Mouse (Mus musculus): ENCODE measurements around the gene Prelid1.

The Prelid1 gene

GRCm38 (mm10) chr13:55319931-55320533 is at the start of gene Prelid1:
Gene Prelid1 (plus strand): TSS chr13:55320500.
- DNase-seq = no peak

GRCm38 (mm10) chr13:55277203-55277602 is 43.1 kb upstream of the Prelid1 start:
- DNase-seq = no peak

DNA sequence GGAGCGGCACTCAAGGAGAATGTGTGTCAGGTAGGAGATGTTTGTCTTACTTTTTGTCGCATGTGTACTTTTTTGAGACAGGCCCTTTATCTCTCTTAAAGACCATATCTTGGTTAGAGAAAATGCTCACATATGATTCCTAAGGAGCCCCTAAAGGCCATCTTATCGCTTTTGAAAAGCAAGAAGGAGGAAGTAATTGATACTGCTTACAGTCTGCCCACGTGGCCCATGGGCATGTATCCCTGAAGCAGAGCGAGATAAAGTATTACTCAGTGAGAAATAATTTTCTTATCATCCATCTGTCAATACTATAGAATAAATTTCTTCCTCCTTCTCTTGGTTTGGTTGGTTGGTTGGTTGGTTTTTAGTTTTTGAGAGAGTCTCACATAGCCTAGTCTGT is 42.7 kb upstream of the Prelid1 start:
- no peak for DNase-seq

- DNase-seq = no peak
These were observed 31.4 kb upstream of the Prelid1 start for GRCm38 (mm10) chr13:55288854-55289253.

DNA sequence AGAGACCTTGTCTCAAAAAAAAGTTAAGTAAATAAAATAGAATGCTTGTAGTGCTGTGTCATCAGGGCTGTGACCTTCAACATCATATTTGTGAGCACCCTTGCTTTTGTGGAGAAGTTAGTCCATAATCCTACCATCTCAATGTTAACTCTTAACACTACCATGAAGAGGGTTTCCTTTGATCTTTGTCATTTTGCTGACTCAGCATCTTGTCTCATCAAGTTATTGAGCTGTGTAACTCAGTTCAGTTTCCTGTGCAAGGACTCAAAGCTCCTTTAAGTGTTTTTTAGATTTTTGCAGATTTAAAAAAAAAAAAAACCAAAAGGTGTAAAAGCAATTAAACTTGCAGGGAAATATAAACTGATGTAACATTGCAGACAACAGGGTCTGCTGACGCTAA is 23.5 kb upstream of the Prelid1 start:
- DNase-seq = no peak

DNA sequence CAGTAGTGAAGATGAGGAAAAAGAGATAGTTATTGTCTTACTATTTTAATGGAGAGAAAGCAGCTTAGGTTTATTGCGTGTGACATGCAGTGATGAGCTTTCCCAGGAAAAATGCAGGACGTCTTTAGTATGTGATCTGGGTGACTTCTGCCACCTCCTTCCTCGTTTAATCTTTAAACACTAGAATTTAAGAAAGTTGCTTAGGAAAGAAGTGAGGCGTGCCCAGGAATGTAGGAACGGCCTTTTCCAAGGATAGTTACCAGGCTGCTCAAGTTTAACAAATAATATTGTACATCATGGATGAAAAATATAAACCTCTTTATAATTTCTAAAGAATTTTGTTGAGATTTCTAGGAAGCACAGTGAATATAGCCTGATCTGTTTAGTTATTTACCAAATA is 19.4 kb upstream of the Prelid1 start:
- DNase-seq = no peak

DNA sequence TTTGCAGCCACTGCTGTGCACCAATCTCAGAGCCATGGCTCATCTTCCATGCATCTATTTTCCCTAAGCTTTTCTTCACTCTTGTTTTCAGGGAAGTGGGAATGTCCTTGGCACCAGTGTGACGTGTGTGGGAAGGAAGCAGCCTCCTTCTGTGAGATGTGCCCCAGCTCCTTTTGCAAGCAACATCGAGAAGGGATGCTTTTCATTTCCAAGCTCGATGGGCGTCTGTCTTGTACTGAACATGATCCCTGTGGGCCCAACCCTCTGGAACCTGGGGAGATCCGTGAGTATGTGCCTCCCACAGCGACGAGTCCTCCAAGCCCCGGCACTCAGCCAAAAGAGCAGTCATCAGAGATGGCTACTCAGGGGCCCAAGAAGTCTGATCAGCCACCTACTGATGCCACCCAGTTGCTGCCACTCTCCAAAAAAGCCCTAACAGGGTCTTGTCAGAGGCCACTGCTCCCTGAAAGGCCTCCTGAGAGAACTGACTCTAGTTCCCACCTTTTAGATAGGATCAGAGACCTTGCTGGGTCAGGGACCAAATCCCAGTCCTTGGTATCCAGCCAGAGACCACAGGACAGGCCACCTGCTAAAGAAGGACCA is 8.2 kb upstream of the Prelid1 start:
- no peak for DNase-seq

GRCm38 (mm10) chr13:55313051-55313450 is 7.2 kb upstream of the Prelid1 start:
- DNase-seq = no peak

DNA sequence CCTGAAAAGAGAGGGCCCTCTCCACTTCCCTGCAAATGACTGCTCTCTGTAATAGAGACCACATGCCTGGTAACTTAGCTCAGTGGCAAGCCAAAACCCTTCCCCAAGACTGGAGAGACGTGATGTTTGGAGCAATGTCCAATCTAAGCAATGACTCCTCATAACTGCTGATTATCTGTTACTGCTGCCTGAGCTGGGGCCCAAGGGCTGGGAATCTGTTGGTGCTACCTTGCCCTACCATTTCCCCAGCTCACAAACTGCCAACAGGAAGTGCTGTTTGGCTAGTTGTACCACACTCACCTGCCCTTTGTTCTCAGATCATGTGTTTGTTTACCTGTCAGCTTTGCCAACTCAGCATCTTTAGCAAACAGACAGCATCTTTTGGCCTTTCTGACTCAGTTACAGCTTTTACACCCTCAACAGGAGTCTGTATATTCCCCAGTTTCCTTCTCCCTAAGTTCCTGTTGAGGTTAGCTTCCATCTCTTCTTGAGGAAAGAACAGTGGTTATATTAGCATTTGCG is 5.3 kb upstream of the Prelid1 start:
- no peak for DNase-seq

GRCm38 (mm10) chr13:55318351-55318750 is 1.9 kb upstream of the Prelid1 start:
- no peak for DNase-seq

- DNase-seq = peak; percentile 79 to 83
These were observed 1.3 kb downstream of the Prelid1 start, which contains the start of gene Rab24 for GRCm38 (mm10) chr13:55321434-55322129. Gene Rab24 (minus strand): TSS chr13:55321946.

DNA sequence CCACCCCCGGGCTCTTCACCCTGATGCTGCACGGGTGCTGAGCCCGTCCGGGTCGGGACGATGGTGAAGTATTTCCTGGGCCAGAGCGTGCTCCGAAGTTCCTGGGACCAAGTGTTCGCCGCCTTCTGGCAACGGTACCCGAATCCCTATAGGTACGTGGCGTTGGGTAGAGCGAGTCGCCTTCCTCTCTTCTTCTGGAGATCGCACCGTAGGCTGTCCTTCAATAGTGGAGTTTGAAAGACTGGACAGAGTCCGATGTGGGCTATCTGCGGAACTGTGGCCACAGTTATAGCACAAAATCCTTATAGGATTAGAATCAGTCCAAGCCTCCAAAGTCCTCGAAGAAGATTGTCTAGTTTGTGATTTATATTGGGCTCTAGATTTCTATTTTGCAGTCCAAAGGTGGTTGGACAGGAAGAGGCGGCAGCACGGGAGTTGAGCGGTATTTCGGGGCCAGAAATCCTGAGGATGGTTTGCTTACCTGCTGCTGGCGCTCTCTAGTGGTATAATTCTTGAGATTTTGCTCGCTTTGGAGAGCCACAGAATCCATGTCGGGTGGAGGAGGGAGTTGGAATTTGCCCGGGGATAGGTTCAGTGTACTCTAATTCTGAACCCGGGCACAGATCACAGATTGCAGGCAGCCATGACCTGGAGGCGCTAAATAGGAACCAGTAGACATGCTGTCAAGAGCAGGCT is 2.0 kb downstream of the Prelid1 start:
- no peak for DNase-seq

DNA sequence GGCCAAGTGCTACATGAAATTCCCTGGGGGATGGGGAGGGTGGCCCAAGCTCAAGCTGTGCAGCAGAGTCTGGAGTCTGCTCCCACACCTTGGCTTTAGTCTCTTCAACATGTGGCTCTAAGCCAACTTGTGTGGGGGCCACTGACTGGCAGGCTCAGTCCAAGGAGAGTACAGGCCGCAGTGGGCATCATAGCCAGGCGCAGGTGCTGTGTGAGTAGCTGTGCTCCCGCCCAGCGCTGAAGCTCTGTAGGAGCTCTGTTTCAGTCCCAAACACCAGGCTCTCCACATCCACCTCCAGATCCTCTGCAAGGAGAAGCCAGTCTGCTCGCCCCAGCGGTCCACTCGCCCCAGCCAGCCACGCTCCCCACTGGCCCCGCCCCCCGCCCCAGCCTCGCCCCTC is 5.3 kb downstream of the Prelid1 start:
- no peak for DNase-seq

- DNase-seq = no peak
These were observed 6.9 kb downstream of the Prelid1 start for GRCm38 (mm10) chr13:55327169-55327568.

- peak; percentile 71 to 84 for DNase-seq
These were observed 7.3 kb downstream of the Prelid1 start for GRCm38 (mm10) chr13:55327633-55328032.

- no peak for DNase-seq
These were observed 7.9 kb downstream of the Prelid1 start for GRCm38 (mm10) chr13:55328171-55328570.

DNA sequence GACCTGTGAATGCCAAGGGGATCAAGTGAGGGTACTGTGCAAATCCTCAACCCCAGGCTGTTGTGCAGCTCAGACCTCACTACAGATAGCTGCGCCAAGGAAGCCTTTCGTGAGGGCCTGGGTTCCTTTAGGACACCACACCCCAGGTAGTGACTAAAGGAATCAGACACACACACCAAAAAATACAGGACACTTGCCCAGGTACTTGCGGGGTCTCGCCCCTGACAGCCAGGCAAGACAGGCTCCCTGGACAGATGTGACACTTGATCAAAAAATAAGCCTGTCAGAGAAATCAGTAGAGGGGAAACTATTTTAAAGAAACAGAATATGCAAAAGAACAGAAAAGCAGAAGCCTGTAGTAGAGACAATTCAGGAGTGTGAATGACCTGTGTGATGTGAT is 8.3 kb downstream of the Prelid1 start:
- DNase-seq = no peak

GRCm38 (mm10) chr13:55329109-55329682 is 8.9 kb downstream of the Prelid1 start:
- peak in 1 of 2 experiments; percentile 20 for DNase-seq

- peak; percentile 73 to 79 for DNase-seq
These were observed 9.6 kb downstream of the Prelid1 start, which contains the start of gene Mxd3 for GRCm38 (mm10) chr13:55329683-55330566. Gene Mxd3 (minus strand): TSS chr13:55329823.

DNA sequence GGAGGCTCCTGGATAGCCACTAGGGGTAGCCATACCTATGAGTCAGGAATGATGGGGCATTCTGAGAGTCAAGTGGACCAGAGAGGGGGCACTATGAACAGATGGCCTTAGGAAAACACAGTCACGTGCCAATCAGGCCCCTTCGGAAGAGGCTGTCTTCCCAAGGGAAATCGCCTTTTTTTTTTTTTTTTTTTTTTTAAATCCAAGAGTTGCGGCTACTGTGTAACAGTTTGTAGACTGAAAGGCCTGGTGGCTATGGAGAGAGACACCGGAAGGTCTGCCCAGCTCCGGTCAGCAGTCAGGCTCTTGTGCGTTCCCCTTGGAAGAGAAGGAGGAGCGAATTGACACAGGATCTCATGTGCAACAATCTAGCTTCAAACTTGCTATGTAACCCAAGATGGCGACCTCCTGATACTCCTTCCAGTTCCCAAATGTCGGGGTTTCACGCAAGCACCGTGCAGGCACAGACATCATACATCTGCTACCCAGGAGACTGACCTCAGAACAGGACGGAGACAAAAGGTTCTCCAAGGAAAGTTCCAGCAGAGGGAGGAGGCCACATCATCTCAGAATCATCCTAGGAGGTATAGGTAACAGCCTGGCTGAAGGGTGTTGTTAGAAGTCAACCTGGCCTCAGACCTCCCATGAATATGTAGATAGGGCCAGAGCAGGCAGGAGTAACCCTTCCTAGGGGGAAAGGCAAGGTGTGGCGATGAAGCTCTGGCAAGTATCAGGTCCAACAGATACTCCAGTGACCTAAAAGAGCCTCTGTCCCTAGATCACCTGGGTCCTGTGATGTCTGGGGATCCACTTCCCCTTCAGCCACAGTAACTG is 10.5 kb downstream of the Prelid1 start:
- no peak for DNase-seq

DNA sequence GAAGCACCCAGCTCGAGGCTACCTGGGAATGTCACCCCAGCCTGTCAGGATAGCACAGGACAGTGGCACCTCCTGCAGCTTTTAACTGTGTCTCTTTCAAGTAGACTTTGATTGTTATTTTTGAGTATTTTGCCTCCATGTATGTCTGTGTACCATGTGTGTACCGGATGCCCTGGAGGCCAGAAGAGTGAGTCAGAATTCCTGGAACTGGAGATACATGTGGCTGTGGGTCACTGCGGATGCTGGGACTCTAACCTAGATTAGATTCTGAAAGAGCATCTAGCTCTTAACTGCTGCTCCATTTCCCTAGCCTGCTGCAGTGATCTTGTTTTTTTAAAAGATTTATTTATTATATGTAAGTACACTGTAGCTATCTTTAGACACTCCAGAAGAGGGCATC is 12.0 kb downstream of the Prelid1 start:
- no peak for DNase-seq
